Mouse (Mus musculus): ENCODE measurements at regions not wholly inside any gene's neighbourhood (a gene's known extent, or its start where the extent isn't known, plus 50 kb on each side); places are given as distances from the start of the nearest gene placed in this dataset.

DNA sequence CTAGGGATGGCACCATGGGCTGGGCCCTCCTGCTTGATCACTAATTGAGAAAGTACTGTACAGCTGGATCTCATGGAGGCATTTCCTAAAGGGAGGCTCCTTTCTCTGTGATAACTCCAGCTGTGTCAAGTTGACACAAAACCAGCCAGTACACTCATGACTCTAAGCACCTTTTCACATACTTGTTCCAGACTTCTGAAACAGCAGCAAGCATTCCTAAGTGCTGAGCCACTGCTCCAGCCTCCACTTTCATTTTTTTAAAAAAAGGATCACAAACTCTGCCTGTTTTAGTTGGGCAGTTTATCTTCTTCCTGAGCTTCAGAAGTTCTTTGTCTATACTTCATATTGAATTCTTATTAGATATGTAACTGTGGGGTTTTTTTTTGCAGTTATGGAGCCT, 56.0 kb upstream of the Gpc4 start:
- H3K4me3 ChIP-seq (ENCODE audit: low read depth, low read length): no peak overlapping the region
- no peak for TF ChIP-seq CTCF (IDR thresholded peaks at IDR 0.05; ENCODE audit: low read depth)
- no peak for ATAC-seq (ENCODE audit: insufficient read depth)

DNA sequence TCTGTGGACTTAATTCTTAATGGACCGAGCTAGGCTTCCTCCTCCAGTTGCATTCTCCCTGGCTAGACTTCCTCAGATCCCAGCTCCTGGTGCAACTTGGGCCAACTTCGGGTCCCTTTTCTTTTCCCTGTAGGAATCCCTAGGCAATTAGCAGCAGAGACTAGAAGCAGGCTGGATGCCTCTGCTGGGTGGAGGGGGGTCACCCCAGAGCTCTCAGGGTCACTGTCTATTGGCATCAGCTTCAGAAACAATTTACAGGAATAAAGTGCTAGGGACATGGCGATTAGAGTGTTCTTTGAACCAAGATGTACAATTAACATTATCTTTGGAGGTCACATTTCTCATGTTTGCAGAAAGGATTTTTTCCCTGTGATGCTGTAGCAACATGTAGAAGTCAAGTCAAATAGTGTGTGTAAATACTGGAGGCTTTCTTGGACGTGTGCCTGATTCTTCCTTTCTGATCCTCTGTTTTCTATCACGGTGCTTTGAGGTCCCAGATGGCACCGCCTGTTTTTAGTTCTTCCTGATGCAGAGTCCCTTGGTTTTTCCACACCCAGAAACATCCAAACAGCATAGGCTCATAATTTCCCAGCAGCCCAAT, 52.2 kb upstream of the Gpc4 start:
- Histone ChIP-seq H3K4me2 (no peak overlapping the region), H3K27ac (ENCODE audit: low read depth) (no peak overlapping the region; the same call in 1 of the 2 replicates), H3K36me3 (ENCODE audit: insufficient read depth) (no peaks in the 10 kb centered on the region), H3K4me3 (ENCODE audit: low read depth, low read length) (no peak overlapping the region), H3K4me1 (ENCODE audit: insufficient read depth) (no peaks in the 10 kb centered on the region), H3K9me3 (ENCODE audit: low read depth, low read length) (no peaks in the 10 kb centered on the region), H3K27me3 (ENCODE audit: insufficient read depth, low read length) (no peaks in the 10 kb centered on the region), H3K9ac (no peak overlapping the region)
- WGBS: 25% methylated on average over 6 of the region's 6 CpGs
- DNase-seq (peak; percentile 76), ATAC-seq (ENCODE audit: insufficient read depth) (peak; percentile 82)
- TF ChIP-seq CTCF (IDR thresholded peaks at IDR 0.05; ENCODE audit: low read depth): no peak

More for the DNA sequence above, 56.0 kb upstream of the Gpc4 start:
- DNase-seq: no peak
- Histone ChIP-seq H3K9me3 (ENCODE audit: low read depth, low read length) (no peaks in the 10 kb centered on the region), H3K4me1 (ENCODE audit: insufficient read depth) (0 out of 2 replicates have a peak, but pooled peaks cover 2% of the 10 kb centered on the region), H3K36me3 (ENCODE audit: insufficient read depth) (no peaks in the 10 kb centered on the region), H3K9ac (no peak overlapping the region), H3K27ac (ENCODE audit: low read depth) (no peak overlapping the region), H3K4me2 (no peak overlapping the region), H3K27me3 (ENCODE audit: insufficient read depth, low read length) (no peaks in the 10 kb centered on the region)
